Mouse (Mus musculus) liver, embryonic 16.5 days (tissue): ENCODE results near the gene Ctsw. TPM values are rescaled to one million over a fixed set of nuclear protein-coding genes. Genes with fewer than 3 reads are reported as not detected.

Experiments used
- ATAC-seq: fragments of 200-750 bp; cut with Nextera tagmentation; 2 replicates; pipeline ENCODE4 v1.8.0; 2017; ENCODE audit warnings: low read depth, mild to moderate bottlenecking, moderate number of reproducible peaks, moderate library complexity
- H3K27ac ChIP-seq: fragments of 300-500 bp; sonication (generic); 2 replicates; pipeline ENCODE4 v1.5.1; 2014; ENCODE audit warnings: mild to moderate bottlenecking, low read length
- H3K27me3 ChIP-seq: fragments of 300-500 bp; sonication (generic); 2 replicates; pipeline ENCODE4 v1.6.1; 2014; ENCODE audit warnings: low read depth, low read length, mixed read lengths; ENCODE audit not compliant: control insufficient read depth, insufficient read depth
- H3K36me3 ChIP-seq: fragments of 300-500 bp; sonication (generic); 2 replicates; pipeline ENCODE4 v1.6.1; 2014; ENCODE audit warnings: mild to moderate bottlenecking; ENCODE audit not compliant: control insufficient read depth, insufficient read depth
- H3K4me1 ChIP-seq: fragments of 300-500 bp; sonication (generic); 2 replicates; pipeline ENCODE4 v1.6.1; 2014; ENCODE audit warnings: low read depth, low read length, mixed read lengths; ENCODE audit not compliant: control insufficient read depth
- H3K4me2 ChIP-seq: fragments of 300-500 bp; sonication (generic); 2 replicates; pipeline ENCODE4 v1.6.1; 2014; ENCODE audit warnings: low read depth, low read length, mixed read lengths
- H3K4me3 ChIP-seq: fragments of 300-500 bp; sonication (generic); 2 replicates; pipeline ENCODE4 v1.5.1; 2014; ENCODE audit warnings: low read depth, mild to moderate bottlenecking, low read length
- H3K9ac ChIP-seq: fragments of 300-500 bp; sonication (generic); 2 replicates; pipeline ENCODE4 v1.6.1; 2014; ENCODE audit warnings: low read depth, low read length
- H3K9me3 ChIP-seq: fragments of 300-500 bp; sonication (generic); replicated peaks from 2 replicates; pipeline ENCODE4 v1.6.1; 2016; ENCODE audit warnings: low read length; ENCODE audit not compliant: control insufficient read depth
- WGBS: fragments of 180-500 bp; shearing (Covaris S2); extraction: QIAGEN DNeasy Blood & Tissue Kit; methylation state at CpG from one replicate; pipeline ENCODE4 v1.1.7; 2014; ENCODE audit not compliant: insufficient replicate concordance; 5-methylcytosine and 5-hydroxymethylcytosine counted together
- polyA plus RNA-seq: library from polyadenylated mRNA; unstranded; fragments of >200 nt; fragmentation: Nextera tagmentation; extraction: Ambion mirVana; gene quantifications from 2 replicates; pipeline ENCODE4 v1.2.1, GENCODE M21; 2015

The Ctsw gene
- polyA plus RNA-seq: 0.36 and 0.58 TPM in 2 replicates

- Histone ChIP-seq H3K4me1 (no peaks in the 10 kb centered on the region; the same call in 1 of the 2 replicates), H3K27ac (no peak within 1 kb of the TSS), H3K9ac (no peak within 1 kb of the TSS), H3K4me3 (no peak within 1 kb of the TSS), H3K9me3 (no peaks in the 10 kb centered on the region), H3K4me2 (no peak within 1 kb of the TSS), H3K27me3 (peaks cover 4% of the 10 kb centered on the region), H3K36me3 (no peaks in the 10 kb centered on the region)
- 35% methylated on average over 5 of the region's 5 CpGs for WGBS
- ATAC-seq: no peak
Observed at GRCm38 (mm10) chr19:5468374-5468773, at the start of gene Ctsw. Gene Ctsw, minus strand, starts transcription at chr19:5468507.

GRCm38 (mm10) chr19:5516906-5517505 lies 48.7 kb upstream of the Ctsw start:
- H3K27me3 ChIP-seq: no peaks in the 10 kb centered on the region
- WGBS: 67% methylated on average over 8 of the region's 8 CpGs
- no peak overlapping the region for H3K27ac ChIP-seq
- H3K9me3 ChIP-seq: no peaks in the 10 kb centered on the region
- no peaks in the 10 kb centered on the region for H3K36me3 ChIP-seq
- H3K4me3 ChIP-seq: no peak overlapping the region
- no peak overlapping the region for H3K9ac ChIP-seq
- no peak overlapping the region for H3K4me2 ChIP-seq
- H3K4me1 ChIP-seq: peaks cover 7% of the 10 kb centered on the region
- ATAC-seq: no peak

GRCm38 (mm10) chr19:5515840-5516777 lies 47.8 kb upstream of the Ctsw start:
- no peaks in the 10 kb centered on the region for H3K27me3 ChIP-seq
- H3K4me1 ChIP-seq: peaks cover 16% of the 10 kb centered on the region
- H3K9ac ChIP-seq: no peak overlapping the region
- H3K27ac ChIP-seq: no peak overlapping the region
- no peak overlapping the region for H3K4me2 ChIP-seq
- 74% methylated on average over 7 of the region's 7 CpGs for WGBS
- no peaks in the 10 kb centered on the region for H3K9me3 ChIP-seq
- no peaks in the 10 kb centered on the region for H3K36me3 ChIP-seq
- ATAC-seq: no peak
- H3K4me3 ChIP-seq: no peak overlapping the region

GRCm38 (mm10) chr19:5513005-5513349 lies 44.7 kb upstream of the Ctsw start:
- H3K4me3 ChIP-seq: no peak overlapping the region
- no peak for ATAC-seq
- no peaks in the 10 kb centered on the region for H3K36me3 ChIP-seq
- H3K4me1 ChIP-seq: peaks cover 33% of the 10 kb centered on the region
- no peak overlapping the region for H3K9ac ChIP-seq
- no peaks in the 10 kb centered on the region for H3K27me3 ChIP-seq
- H3K27ac ChIP-seq: no peak overlapping the region
- H3K9me3 ChIP-seq: no peaks in the 10 kb centered on the region
- no peak overlapping the region for H3K4me2 ChIP-seq
- WGBS: 49% methylated on average over 3 of the region's 3 CpGs

- H3K9ac ChIP-seq: no peak overlapping the region; the same call in 1 of the 2 replicates
- ATAC-seq: no peak
Observed at GRCm38 (mm10) chr19:5512091-5513004, 44.0 kb upstream of the Ctsw start.

GRCm38 (mm10) chr19:5511074-5511632 lies 42.8 kb upstream of the Ctsw start:
- H3K9ac ChIP-seq: peak overlapping the region; percentile 68
- peak overlapping the region; percentile 57 for H3K27ac ChIP-seq
- ATAC-seq: no peak
- 18% methylated on average over 15 of the region's 15 CpGs for WGBS
- H3K4me2 ChIP-seq: peak overlapping the region; percentile 87
- peak overlapping the region; percentile 69 for H3K4me3 ChIP-seq
- no peaks in the 10 kb centered on the region for H3K9me3 ChIP-seq
- peaks cover 34% of the 10 kb centered on the region for H3K4me1 ChIP-seq
- no peaks in the 10 kb centered on the region for H3K36me3 ChIP-seq
- H3K27me3 ChIP-seq: no peaks in the 10 kb centered on the region

More at GRCm38 (mm10) chr19:5512091-5513004, 44.0 kb upstream of the Ctsw start:
- H3K4me1 ChIP-seq: peaks cover 34% of the 10 kb centered on the region
- peak overlapping the region; percentile 69 for H3K4me3 ChIP-seq
- H3K9me3 ChIP-seq: no peaks in the 10 kb centered on the region
- peak overlapping the region; percentile 47 for H3K27ac ChIP-seq
- H3K4me2 ChIP-seq: peak overlapping the region; percentile 87
- H3K36me3 ChIP-seq: no peaks in the 10 kb centered on the region
- 22% methylated on average over 12 of the region's 12 CpGs for WGBS
- no peaks in the 10 kb centered on the region for H3K27me3 ChIP-seq

- Histone ChIP-seq H3K27me3 (no peaks in the 10 kb centered on the region), H3K4me3 (peak within 1 kb of the TSS; percentile 69), H3K4me1 (peaks cover 34% of the 10 kb centered on the region), H3K9ac (peak within 1 kb of the TSS; percentile 70), H3K9me3 (no peaks in the 10 kb centered on the region), H3K27ac (peak within 1 kb of the TSS; percentile 76), H3K4me2 (peak within 1 kb of the TSS; percentile 87), H3K36me3 (no peaks in the 10 kb centered on the region)
- 2% methylated on average over 46 of the region's 47 CpGs for WGBS
- peak; percentile 99 for ATAC-seq
Observed at GRCm38 (mm10) chr19:5510031-5511026, 42.0 kb upstream of the Ctsw start, which contains the start of gene Snx32. Gene Snx32, minus strand, starts transcription at chr19:5510538.
